Mouse (Mus musculus) right cerebral cortex, adult 2 months (tissue): ENCODE measurements around the gene Sdccag8.

Experiments used
- DNase-seq, 2 experiments: peaks; one replicate each; pipeline ENCODE4 v3.0.0; 2021 to 2022; ENCODE audit warnings: low spot score in 2 of 2

The Sdccag8 gene

DNA sequence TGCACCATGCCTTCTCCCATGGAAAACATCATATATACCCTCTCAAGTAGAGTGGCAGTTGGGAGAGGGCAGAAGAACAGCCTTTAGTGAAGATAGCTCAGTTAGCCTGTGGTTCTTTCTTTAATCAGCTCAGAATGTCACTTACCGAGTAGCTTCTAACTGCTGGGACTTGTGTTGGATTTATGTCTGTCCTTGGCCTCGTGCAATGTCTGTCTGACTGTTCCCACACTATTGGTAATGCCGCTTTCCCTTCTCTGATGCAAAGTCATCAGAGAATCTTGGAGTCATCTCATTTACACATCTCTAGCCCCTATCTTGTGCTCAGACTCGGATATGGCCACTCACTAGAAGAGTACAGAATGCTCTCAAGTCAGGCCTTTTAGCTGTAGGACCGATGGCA is 128.7 kb downstream of the Sdccag8 start:
- no peak for DNase-seq

DNA sequence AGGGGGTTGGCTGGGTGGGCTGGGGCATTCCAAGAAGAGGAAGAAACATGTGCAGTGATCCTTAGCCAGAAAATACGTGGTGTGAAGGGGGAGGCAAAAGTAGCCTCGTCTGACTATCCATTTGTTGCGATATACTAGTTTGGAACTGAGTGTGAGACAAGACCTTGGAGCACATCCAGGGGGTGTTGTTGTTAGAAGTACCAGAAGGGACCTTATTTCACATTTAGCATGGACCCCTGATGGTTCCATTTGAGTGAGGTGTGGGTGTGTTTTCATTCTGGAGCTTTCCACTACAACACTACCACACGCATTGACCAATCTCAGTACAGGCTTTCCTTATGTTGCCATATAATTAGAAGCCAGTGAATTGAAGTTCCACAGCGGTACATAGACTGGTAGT is 129.5 kb downstream of the Sdccag8 start:
- no peak for DNase-seq

DNA sequence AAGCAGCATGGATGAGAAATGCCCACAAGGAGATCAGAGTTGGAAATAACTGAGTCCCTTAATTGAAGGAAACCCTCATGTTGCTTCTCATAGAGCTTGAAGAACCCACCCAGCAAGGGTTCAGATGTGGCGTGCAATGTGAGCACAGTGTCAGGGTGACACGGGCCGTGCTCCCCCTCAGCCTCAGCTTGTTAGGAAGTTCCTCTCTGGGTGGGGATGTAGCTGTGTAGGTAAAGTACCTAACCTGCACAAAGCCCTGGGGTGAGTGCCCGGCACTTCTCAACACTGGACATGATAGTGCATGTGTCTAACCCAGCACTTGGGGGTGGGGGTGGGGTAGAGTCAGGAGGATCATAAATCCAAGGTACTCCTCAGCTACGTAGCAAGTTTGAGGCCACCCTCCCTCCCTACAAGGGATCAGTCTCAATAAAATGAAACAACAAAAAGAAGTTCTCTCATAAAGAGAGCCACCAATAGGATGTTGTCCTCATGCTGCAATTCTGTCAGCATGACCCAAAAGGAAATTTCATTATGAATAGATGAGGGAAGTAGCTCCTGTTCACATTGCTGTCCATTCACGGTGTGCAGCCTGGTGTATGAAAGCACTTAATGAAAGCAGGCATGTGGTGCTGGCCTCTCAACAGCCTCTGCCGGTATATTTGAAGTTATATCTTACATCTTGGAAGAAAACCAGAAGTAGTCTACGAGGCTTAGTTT is 130.2 kb downstream of the Sdccag8 start:
- no peak for DNase-seq

DNA sequence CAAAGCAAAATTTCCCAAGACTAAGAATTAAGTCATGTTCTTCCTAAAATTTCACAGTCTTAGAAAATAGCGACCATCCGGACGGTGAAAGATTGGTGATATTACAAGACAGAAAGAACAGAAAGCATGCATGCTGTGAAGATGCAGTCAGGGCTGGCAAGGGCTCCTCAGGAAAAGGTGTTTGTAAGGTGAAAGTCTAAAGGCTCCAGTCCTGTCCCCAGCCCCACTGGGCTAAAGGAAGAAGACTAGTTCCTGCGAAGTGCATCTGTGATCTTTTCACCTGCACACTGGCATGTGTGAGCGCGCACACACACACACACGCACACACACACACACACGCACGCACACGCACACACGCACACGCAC is 130.7 kb downstream of the Sdccag8 start:
- DNase-seq = no peak

DNA sequence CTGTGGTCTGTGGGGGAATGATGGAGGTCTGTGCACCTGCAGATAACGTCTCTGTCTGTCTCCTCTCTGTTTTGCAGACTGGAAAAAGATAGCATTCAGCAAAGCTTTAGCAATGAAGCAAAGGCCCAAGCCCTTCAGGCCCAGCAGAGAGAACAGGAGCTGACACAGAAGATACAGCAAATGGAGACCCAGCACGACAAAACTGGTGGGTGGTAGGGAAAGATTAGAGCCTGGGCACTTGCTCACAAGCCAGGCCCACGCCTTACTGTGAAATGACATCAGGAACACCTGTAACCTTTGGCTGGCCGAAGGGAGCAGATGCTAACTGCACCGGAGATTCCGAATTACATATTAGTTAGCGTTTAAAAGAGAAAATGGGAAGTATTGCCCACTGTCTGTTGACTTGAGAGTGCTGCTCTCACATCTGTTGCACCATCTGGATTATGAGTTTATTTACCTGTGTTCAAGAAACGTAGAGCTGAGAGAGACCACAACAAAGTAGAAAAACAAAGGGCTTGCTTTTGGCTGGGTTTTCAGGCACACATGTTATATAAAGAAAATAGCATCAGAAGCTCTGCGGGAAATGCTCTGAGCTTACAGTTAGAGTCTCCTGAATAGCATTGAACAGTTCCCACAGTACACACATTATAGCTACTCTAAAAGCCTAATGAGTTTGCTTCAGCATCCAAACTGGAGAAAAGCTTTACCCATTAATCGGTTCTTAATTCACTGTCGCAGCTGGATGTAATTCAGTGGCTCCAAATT is 131.8 kb downstream of the Sdccag8 start:
- peak; percentile 25 to 57 for DNase-seq

DNA sequence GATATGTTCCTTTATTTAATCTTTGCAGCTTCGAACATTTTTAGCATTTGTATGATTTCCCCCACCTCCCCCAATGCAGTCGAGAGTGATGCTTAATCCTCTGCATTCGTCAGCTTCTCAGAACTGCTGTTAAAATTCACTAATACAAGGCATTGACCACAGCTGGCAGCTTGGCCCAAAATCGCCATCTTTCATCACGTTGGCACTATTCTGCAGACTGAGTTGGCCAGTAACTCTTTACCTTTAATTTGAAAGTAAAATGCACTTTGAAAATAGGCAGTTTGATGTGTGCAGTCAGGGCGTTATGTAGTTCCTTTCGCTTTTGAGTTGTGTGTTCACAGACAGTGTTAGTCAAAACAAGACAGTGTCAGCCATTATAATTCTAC is 132.3 kb downstream of the Sdccag8 start:
- DNase-seq = no peak

DNA sequence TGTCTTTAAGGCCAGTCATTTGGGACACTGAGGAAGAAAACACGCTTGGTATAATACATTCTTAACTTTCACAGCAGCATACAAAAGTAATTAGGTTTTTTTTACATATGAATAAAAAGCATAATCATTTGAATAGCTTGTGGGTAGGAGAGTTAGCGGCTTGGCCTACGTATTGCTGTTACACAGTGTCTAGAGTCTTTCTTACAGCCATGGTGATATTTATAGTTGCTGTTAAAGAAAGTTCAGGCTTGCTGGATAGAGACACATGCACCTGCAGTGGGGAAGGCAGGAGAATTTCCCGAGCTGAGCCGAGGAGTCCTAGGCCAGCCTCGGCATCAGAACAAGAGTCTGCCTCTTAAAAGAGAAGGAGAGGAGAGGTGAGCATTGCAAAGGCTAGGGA is 134.4 kb downstream of the Sdccag8 start:
- DNase-seq = peak in 1 of 2 experiments; percentile 22

DNA sequence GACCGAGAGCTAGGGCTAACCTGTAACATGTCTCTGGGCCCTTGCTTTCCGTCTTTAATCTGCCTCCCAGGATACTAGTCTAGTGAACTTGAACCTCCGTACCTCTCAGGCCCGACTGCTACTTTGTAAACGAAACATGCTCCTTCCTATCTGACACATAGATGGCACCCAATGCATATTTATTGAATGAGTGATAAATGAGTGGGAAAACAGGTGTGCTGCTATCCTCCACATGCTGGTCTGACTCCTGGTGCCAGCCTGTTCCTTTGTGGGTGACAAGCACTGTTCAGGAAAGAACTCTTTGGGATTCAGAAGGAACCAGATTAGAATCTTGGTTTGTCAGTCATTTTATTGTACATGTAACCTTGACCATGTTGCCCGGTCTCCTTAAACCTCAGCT is 134.9 kb downstream of the Sdccag8 start:
- no peak for DNase-seq

DNA sequence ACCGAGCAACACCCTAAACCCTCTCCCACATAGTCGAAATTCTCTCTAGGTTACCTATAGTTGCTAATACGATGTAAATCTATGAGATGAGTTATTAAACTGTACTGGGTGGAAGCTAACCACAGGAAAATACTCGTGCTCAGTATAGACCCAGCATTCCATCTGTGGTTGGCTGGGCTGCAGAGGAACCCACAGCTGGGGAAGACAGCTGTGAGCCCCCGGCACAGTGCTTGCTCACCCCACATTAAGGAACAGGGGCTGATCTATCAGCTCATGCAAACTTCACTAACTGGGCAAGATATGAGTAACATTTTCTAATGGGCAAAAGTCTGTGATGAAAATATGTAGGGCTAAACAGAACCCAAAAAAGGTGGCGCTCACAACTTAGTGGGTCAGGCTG is 135.6 kb downstream of the Sdccag8 start:
- DNase-seq = no peak

DNA sequence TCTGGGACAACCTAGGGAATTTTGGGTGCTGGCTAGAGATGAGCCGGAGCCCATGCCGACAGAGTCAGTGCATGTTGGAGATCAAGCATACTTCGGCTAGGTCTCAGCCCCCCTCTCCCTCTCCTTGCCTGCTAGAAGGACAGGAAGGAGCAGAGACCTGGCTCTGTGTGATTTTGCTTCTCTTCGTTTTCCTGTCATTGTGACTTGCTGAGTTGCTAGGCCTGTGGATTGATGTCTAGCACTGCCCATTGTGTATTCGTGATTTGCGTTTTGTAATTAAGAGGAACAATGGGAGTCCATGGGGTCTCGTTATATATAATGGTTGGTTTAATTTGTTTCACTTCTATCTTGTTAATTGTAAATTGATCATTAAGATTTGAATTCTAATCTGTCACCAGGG is 137.4 kb downstream of the Sdccag8 start:
- no peak for DNase-seq

DNA sequence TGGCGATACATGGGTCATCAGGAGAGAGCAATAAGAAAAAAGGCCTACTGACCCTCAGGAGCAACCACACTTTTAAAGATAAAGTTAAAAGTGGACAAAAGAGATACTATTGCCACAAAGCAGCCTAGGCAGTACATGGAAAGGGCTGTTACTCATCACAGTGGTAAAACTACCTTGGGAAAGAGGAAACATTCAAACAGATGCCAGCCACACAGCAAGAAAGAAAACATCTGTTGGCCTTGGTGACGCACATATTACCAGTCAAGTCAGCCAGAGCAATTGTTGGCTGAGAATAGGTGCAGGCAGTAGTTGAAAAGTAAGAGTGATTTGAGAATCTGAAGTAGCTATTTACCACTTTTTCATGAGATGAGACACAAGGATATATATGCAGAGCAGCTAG is 143.9 kb downstream of the Sdccag8 start:
- DNase-seq = no peak

DNA sequence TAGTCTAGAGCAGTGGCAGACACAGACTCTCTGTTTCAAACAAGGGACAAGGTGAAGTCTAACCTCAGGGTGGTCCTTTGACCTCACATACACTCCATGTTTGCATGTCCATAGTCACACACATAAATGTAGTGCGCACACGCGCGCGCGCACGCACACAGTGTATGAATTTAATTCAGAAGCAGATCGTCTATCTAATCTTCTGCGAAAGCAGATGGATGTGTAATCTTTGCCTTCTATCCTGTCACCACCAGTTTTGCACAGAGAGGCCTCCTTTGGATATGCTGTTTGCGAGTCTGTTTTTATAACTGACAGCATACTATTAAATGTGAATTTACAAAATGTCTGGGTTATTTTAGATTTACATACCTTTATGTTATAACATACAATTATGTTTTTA is 147.3 kb downstream of the Sdccag8 start:
- no peak for DNase-seq

DNA sequence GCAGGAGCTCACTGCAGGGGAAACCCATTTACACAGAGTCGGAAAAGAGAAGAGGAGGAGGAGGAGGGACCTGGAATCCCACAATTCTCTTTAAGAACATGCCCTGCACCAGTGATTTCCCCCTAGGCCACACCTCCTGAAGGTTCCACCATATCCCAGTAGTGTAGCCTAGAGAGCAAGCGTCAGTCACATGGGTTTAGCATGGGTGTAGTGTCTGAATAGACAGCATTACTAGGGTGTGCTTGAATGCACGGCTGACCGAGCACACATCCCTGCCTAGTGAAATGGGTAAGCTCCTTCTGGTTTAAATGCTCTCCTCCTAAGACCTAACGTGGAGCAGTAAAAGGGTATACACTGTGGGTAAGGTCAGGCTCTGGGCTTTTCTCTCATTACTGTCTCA is 148.4 kb downstream of the Sdccag8 start:
- DNase-seq = no peak

DNA sequence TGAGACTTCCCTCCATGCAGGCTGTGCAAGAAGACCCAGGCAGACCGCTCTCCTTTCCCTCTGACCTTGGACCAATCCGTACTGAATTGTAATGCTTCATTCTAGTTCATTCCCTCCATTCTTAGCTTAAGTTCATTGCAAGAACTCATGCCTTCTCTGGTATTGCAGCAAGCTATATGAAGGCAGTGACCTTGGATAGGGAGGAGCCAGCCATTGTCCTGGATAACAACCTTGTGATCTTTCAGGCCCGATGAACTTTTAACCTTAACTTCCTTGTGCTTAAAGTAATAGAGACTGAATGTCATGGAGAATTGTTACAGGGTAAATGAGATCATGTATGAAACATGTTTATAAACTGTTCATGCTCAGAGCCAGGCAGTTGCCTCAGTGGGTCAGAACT is 152.8 kb downstream of the Sdccag8 start:
- DNase-seq = no peak

DNA sequence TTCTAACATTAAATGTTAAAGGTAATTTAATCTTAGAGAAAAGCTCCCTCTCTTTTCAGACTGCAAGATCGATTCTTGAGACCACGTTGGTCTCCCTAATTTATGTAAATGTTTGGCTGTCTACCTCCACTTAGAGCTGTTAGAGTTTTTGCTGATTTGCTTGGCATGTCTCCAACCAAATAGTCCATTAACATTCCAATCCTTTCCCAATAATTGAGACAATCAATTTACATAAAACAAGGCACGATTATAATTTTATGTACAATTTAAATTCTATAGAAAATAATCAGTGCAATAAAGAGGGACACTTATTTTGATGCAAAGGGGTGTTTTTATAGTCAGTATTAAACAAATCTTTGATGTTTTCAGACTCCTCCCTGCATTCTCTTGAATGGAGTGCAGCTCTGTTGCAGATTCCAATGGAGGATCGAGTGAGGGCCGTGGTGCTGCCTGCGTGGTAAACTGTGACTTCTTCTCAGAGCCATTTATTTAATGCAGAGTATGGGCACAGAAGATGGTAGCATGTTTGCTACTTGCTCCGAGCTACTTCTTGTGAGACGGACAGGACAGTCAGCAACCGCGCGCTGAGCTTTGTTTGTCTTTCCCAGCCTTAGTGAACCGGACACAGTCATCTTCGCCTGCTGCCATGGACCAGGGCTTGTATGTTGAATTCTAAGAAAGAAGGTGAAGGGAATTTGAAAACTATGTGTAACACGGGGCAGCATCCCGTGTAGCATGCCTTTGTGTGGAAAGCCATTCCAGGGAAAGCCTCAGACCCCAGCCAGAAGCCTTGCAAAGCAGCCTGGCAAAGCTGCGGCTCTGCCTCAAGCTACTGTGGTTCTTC is 156.4 kb downstream of the Sdccag8 start:
- DNase-seq = no peak

DNA sequence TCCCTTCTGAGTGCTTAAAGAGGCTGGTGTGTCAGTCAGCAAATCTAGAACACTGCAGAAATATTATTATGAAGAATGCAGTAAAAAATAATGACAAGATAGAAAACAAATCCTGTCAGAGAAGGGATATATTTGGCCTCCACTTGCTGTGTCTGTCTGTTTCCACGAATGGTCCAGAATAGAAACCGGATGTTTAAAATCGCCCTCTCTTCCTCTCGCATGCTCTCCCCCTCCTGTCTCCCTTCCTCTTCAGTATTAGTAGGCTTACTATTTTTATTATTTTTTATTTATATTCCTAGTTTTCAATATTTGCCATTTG is 157.0 kb downstream of the Sdccag8 start:
- DNase-seq = no peak

DNA sequence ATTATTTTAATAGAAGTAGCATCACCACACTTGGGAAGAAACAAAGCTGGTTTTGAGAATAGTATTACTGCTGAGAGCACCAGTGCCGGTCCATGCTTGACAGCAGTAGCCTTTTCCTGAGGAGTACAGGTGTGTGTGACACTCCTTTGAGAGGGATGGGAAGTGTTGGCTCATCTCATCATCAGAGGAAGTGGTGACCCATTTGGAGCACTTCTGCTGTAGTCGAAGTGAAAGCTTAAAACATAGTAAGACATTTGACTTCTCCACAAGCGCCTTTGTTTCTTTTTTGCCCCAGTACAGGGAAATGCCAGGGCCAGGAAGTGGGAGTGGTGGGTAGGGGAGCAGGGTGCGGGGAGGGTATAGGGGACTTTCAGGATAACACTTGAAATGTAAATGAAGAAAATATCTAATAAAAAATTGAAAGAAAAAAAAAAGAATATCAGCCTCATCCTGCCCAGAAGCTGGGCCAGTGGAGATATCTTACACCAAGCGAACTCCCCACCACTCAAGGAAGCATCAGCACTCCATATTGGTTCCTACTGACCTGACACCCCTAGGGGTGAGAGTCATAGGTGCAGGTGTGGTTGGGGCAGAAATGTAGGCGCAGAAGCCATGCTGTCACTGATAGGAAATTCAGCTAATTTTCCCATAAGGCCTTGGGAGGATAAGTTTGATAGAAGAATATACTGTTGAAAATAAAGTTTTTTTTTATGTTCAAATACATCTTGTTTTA is 159.1 kb downstream of the Sdccag8 start:
- DNase-seq = no peak

DNA sequence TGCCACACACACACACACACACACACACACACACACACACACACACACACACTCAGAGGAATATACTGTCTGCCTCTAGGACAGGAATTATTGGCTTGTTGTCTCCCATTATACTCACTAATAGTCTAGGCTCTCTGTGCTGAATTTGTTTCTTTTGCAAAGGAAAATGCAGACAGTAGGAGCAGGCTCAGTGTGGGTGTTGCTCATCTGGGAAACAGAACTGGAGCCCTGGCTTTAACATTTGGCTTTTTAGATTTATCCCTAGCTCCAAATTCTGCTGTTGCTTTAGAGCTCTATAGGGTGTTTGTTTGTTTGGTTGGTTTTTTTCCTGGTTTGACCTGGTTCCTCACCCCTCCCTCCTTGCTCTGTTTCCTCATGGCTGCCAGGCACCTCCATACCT is 164.8 kb downstream of the Sdccag8 start:
- DNase-seq = no peak

DNA sequence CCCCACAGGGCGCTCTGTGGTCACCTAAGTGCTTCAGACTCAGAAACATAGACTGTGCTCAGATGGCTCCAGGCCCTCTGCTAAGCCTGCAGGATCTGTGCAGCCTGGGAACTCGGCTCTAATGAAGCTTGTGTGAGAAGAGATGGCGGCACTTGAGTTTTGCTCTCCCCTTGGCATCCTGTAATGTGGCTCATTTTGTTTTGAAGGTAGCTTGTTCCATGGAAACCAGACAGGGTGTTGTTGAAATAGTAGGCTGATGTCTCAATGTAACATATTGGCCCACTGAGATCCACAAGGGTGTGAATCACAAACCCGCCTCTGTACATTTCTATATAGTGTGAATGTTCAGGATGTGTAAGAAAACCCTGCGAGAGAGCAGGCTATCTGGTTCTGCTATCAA is 165.7 kb downstream of the Sdccag8 start:
- DNase-seq = peak; percentile 51 to 58

DNA sequence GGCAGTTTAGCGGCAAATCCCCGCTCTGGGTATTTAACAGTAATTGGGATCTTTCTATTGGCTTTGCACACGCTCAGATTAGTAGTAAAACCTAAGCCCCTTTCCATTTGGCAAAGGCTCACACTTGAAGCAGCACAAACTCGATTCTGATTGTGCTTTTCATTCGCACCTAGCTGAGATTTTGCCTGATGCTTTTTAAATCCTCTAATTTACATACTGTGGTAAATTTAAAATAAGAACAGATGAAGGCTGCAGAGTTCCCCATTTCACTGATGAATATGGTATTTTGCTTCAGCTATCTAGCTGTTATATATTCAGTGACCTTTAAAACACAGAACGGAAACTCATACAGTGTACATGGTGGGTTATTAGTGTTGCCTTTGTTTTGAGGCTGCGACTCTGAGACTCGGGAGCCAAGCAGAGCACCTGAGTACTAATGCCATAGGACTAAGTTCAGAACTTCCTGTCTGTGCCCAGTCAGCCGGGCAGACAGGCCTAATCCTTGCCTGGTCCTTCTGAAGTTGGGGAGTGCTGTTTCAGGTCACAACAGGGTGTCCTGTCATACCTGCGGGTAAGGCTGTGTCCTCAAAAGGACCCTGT is 166.4 kb downstream of the Sdccag8 start:
- DNase-seq = peak in 1 of 2 experiments; percentile 51

DNA sequence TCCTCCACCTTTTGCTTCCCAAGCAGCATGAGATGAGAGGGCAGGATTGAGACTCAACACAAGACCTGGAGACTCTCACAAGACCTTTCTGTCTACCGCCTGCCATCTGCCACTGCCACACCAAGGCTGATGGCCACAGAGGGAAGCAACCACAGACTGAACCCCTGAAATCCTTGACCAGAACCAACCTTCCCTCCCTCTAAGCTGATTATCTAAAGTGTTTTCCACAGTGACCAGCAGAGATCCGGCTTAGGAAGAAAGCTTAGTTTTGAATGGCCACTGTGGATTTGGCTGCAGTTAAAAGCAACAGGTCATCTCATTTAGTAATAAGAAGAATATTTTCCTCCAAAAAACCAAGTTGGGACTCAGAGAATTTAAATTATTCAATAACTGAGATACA is 167.1 kb downstream of the Sdccag8 start:
- no peak for DNase-seq

DNA sequence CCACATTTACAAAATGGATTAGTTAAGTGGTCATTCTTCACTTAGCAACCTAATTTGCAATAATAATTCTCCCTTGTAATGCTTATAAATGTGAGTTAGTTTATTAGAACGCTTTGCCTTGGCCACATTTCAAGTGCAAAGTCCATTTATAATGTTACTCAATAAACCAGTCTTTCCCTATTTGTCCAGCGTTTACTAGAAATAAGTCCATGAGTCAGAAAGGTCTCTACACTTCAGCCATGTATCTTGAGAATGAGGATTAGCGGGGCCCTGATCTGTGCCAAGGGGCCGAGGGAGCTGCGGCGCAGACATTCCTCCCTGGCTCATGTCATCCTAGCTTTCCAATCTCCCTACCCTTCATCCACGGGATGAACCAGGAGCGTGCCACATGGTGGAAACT is 168.2 kb downstream of the Sdccag8 start:
- no peak for DNase-seq
